Mouse (Mus musculus): ENCODE measurements around the gene Rph3a. TPM values are rescaled to one million over a fixed set of nuclear protein-coding genes. Genes with fewer than 3 reads are reported as not detected.
A peak's percentile ranks its signal among the peaks of the same experiment; 100 is the strongest.
"Not testable (repeated sequence)": the region's sequence is repeated elsewhere in the genome, so short reads cannot be mapped to it uniquely, and the experiment has no call there.

Gene Rph3a
- polyA plus RNA-seq, 1 experiment from 2014 or later, result 2.2 TPM

- H3K4me1 ChIP-seq (replicated peaks; ENCODE audit: control insufficient read depth, insufficient read depth, low read length), result no peaks in the 10 kb centered on the region
- no peaks in the 10 kb centered on the region for H3K9me3 ChIP-seq (ENCODE audit: control insufficient read depth, low read length)
- no peak overlapping the region for H3K27ac ChIP-seq (ENCODE audit: low read depth, low read length)
- H3K36me3 ChIP-seq (ENCODE audit: control insufficient read depth, insufficient read depth, low read length), result no peaks in the 10 kb centered on the region
- H3K9ac ChIP-seq (ENCODE audit: low read length), result no peak overlapping the region
- no peaks in the 10 kb centered on the region for H3K27me3 ChIP-seq (ENCODE audit: control insufficient read depth, insufficient read depth, low read length)
- ATAC-seq (replicated peaks; ENCODE audit: low FRiP score), result no peak
- no peak overlapping the region for H3K4me3 ChIP-seq (ENCODE audit: low read depth, low read length)
- 87% methylated on average over 11 of the region's 11 CpGs for WGBS
- peak; percentile 13 for DNase-seq (ENCODE audit: low spot score)
- H3K4me2 ChIP-seq (ENCODE audit: low read depth, low read length, severe bottlenecking), result no peak overlapping the region
Measured at GRCm38 (mm10) chr5:120895231-120895900, 114.5 kb downstream of the Rph3a start.

GRCm38 (mm10) chr5:120894692-120895091, 115.2 kb downstream of the Rph3a start:
- H3K4me2 ChIP-seq (ENCODE audit: low read depth, low read length, severe bottlenecking); H3K4me3 ChIP-seq (ENCODE audit: low read depth, low read length); H3K9ac ChIP-seq (ENCODE audit: low read length); H3K9me3 ChIP-seq (ENCODE audit: control insufficient read depth, low read length); H3K27me3 ChIP-seq (ENCODE audit: control insufficient read depth, insufficient read depth, low read length); H3K36me3 ChIP-seq (ENCODE audit: control insufficient read depth, insufficient read depth, low read length); H3K4me1 ChIP-seq (replicated peaks; ENCODE audit: control insufficient read depth, insufficient read depth, low read length); H3K27ac ChIP-seq (ENCODE audit: low read depth, low read length); DNase-seq (ENCODE audit: low spot score); ATAC-seq (replicated peaks; ENCODE audit: low FRiP score): not testable (repeated sequence)
- WGBS, result 74% methylated on average over 2 of the region's 2 CpGs

DNA sequence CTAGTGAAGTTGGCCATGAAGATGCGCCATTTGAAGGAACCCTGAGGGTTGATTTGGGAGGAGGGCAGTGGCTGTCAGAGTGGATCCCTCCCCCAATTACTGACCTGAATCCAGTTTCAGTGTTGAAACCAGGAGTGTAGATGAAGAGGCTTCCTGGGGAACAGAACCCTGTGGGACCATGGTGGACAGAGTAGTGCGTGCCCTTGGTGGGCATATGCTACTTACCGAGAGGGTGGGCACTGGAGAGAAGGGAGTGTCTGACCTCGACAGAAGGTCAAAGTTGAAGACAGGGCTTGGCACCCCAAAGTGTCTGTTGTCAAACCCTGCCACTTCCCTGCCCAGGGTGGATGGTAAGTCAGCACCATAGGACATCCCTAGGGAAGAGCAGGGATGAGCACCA, 116.0 kb downstream of the Rph3a start:
- H3K4me3 ChIP-seq (ENCODE audit: low read depth, low read length); H3K9ac ChIP-seq (ENCODE audit: low read length); H3K27ac ChIP-seq (ENCODE audit: low read depth, low read length); H3K4me1 ChIP-seq (replicated peaks; ENCODE audit: control insufficient read depth, insufficient read depth, low read length); H3K36me3 ChIP-seq (ENCODE audit: control insufficient read depth, insufficient read depth, low read length); H3K27me3 ChIP-seq (ENCODE audit: control insufficient read depth, insufficient read depth, low read length); ATAC-seq (replicated peaks; ENCODE audit: low FRiP score); H3K9me3 ChIP-seq (ENCODE audit: control insufficient read depth, low read length); H3K4me2 ChIP-seq (ENCODE audit: low read depth, low read length, severe bottlenecking): not testable (repeated sequence)
- 90% methylated on average over 4 of the region's 4 CpGs for WGBS
- peak; percentile 15 for DNase-seq (ENCODE audit: low spot score)

DNA sequence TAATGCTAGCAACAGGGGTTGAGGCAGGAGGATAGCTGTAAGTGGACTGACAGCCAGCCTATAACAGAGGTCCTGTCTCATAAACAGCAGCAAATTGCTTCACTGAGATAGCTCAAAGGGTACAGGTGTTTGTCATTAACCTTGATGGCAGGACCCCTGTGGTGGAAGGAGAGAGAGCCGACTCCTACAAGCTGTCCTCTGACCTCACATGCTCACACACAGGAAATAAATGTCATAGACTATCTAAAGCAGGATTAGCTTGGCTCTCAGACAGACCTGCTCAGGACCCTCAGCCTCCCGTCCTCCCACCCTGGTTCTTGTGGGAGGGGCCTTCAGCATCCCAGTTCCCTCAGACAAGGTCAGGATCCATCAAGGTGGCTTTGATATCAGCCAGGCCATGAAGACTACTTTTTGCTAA, 117.6 kb downstream of the Rph3a start:
- ATAC-seq (replicated peaks; ENCODE audit: low FRiP score), result no peak

GRCm38 (mm10) chr5:120891566-120892242, 118.2 kb downstream of the Rph3a start:
- H3K4me1 ChIP-seq (replicated peaks; ENCODE audit: control insufficient read depth, insufficient read depth, low read length); ATAC-seq (replicated peaks; ENCODE audit: low FRiP score); H3K4me2 ChIP-seq (ENCODE audit: low read depth, low read length, severe bottlenecking); H3K27me3 ChIP-seq (ENCODE audit: control insufficient read depth, insufficient read depth, low read length); H3K9ac ChIP-seq (ENCODE audit: low read length); H3K4me3 ChIP-seq (ENCODE audit: low read depth, low read length); DNase-seq (ENCODE audit: low spot score); H3K27ac ChIP-seq (ENCODE audit: low read depth, low read length); H3K9me3 ChIP-seq (ENCODE audit: control insufficient read depth, low read length); H3K36me3 ChIP-seq (ENCODE audit: control insufficient read depth, insufficient read depth, low read length): not testable (repeated sequence)
- 88% methylated on average over 2 of the region's 2 CpGs for WGBS

More for the DNA sequence above, 117.6 kb downstream of the Rph3a start:
- Histone ChIP-seq H3K27ac (ENCODE audit: low read depth, low read length) (no peak overlapping the region), H3K9ac (ENCODE audit: low read length) (no peak overlapping the region), H3K4me1 (replicated peaks; ENCODE audit: control insufficient read depth, insufficient read depth, low read length) (no peaks in the 10 kb centered on the region), H3K36me3 (ENCODE audit: control insufficient read depth, insufficient read depth, low read length) (no peaks in the 10 kb centered on the region), H3K4me3 (ENCODE audit: low read depth, low read length) (no peak overlapping the region), H3K4me2 (ENCODE audit: low read depth, low read length, severe bottlenecking) (no peak overlapping the region), H3K9me3 (ENCODE audit: control insufficient read depth, low read length) (no peaks in the 10 kb centered on the region), H3K27me3 (ENCODE audit: control insufficient read depth, insufficient read depth, low read length) (no peaks in the 10 kb centered on the region)
- 85% methylated on average over 2 of the region's 2 CpGs for WGBS
- DNase-seq (ENCODE audit: low spot score), result peak; percentile 19

GRCm38 (mm10) chr5:120890991-120891390, 118.9 kb downstream of the Rph3a start:
- Histone ChIP-seq H3K4me3 (ENCODE audit: low read depth, low read length) (no peak overlapping the region), H3K9ac (ENCODE audit: low read length) (no peak overlapping the region), H3K27ac (ENCODE audit: low read depth, low read length) (no peak overlapping the region), H3K4me1 (replicated peaks; ENCODE audit: control insufficient read depth, insufficient read depth, low read length) (no peaks in the 10 kb centered on the region), H3K27me3 (ENCODE audit: control insufficient read depth, insufficient read depth, low read length) (no peaks in the 10 kb centered on the region), H3K36me3 (ENCODE audit: control insufficient read depth, insufficient read depth, low read length) (no peaks in the 10 kb centered on the region), H3K4me2 (ENCODE audit: low read depth, low read length, severe bottlenecking) (no peak overlapping the region), H3K9me3 (ENCODE audit: control insufficient read depth, low read length) (no peaks in the 10 kb centered on the region)
- peak; percentile 9 for DNase-seq (ENCODE audit: low spot score)
- no peak for ATAC-seq (replicated peaks; ENCODE audit: low FRiP score)
- 48% methylated on average over 3 of the region's 3 CpGs for WGBS

Other genes starting within 250 kb of the Rph3a start
- 0.12 and 0.27 TPM in 2 replicates for gene Oas3, start 232.4 kb downstream of the Rph3a start, polyA plus RNA-seq (2014; fragmentation: Nextera tagmentation; extraction: Ambion mirVana)
- not detected in 2 replicates for gene Oas1e, start 214.6 kb downstream of the Rph3a start, polyA plus RNA-seq (2014; fragmentation: Nextera tagmentation; extraction: Ambion mirVana)
- gene Oas1c, start 197.6 kb downstream of the Rph3a start, polyA plus RNA-seq (2014; fragmentation: Nextera tagmentation; extraction: Ambion mirVana), result 0.36 TPM in 1 of 2 replicates, not detected in the other
- not detected in 2 replicates for gene Oas1f, start 162.7 kb downstream of the Rph3a start, polyA plus RNA-seq (2014; fragmentation: Nextera tagmentation; extraction: Ambion mirVana)
- not detected in 2 replicates for gene Oas1h, start 148.7 kb downstream of the Rph3a start, polyA plus RNA-seq (2014; fragmentation: Nextera tagmentation; extraction: Ambion mirVana)
- gene Oas1g, start 122.5 kb downstream of the Rph3a start, polyA plus RNA-seq (2014; fragmentation: Nextera tagmentation; extraction: Ambion mirVana), result not detected in 2 replicates
- 0.35 and 0.60 TPM in 2 replicates for gene Oas1a, start 102.6 kb downstream of the Rph3a start, polyA plus RNA-seq (2014; fragmentation: Nextera tagmentation; extraction: Ambion mirVana)
- not detected in 2 replicates for gene Oas1d, start 95.6 kb downstream of the Rph3a start, polyA plus RNA-seq (2014; fragmentation: Nextera tagmentation; extraction: Ambion mirVana)
- gene Ptpn11, start 181.3 kb upstream of the Rph3a start, polyA plus RNA-seq (2014; fragmentation: Nextera tagmentation; extraction: Ambion mirVana), result 27.4 and 28.6 TPM in 2 replicates
- 586 and 620 TPM in 2 replicates for gene Rpl6, start 194.4 kb upstream of the Rph3a start, polyA plus RNA-seq (2014; fragmentation: Nextera tagmentation; extraction: Ambion mirVana)
- 11.5 and 13.4 TPM in 2 replicates for gene Hectd4, start 210.1 kb upstream of the Rph3a start, polyA plus RNA-seq (2014; fragmentation: Nextera tagmentation; extraction: Ambion mirVana)

Measured in forebrain, embryonic 11.5 days (tissue).